In genomic region chr1:177719029-177719427, GRCm38 (mm10) we compare ENCODE assay signal across 16 mouse cellular contexts. TPM values are rescaled to one million over a fixed set of nuclear protein-coding genes. Genes with fewer than 3 reads are reported as not detected.
DNase-seq lines count a peak whose midpoint lies in the region; ATAC-seq lines count a peak whose summit lies in the region.
"Had no signal": no experiment of that assay in that cellular context is flagged by ENCODE, and none has a peak within 500 bp of the region (broad histone marks: within the 10 kb centered on the region; RNA-seq: fewer than 3 reads in every experiment).

No protein-coding gene starts in this region.

- H3K4me3 ChIP-seq in lung, embryonic 16.5 days (ENCODE audit: low read length), result no peak overlapping the region
- H3K4me3 ChIP-seq in neural tube, embryonic 14.5 days (ENCODE audit: low read depth, low read length), result no peak overlapping the region
- no peak overlapping the region for H3K4me3 ChIP-seq in kidney, embryonic 16.5 days (ENCODE audit: low read length)
- H3K4me3 ChIP-seq: heart, embryonic 15.5 days; limb, embryonic 10.5 days; liver, embryonic 13.5 days; midbrain, embryonic 13.5 days had no signal

- no peak overlapping the region for H3K9ac ChIP-seq in lung, embryonic 16.5 days (ENCODE audit: low read length)
- no peak overlapping the region for H3K9ac ChIP-seq in neural tube, embryonic 14.5 days (replicated peaks; ENCODE audit: low read depth, low read length)
- H3K9ac ChIP-seq in kidney, embryonic 16.5 days (replicated peaks; ENCODE audit: low read length), result no peak overlapping the region
- H3K9ac ChIP-seq: heart, embryonic 15.5 days; liver, embryonic 13.5 days; midbrain, embryonic 13.5 days had no signal

- no peak for DNase-seq in lung, postnatal 10 days
- DNase-seq in ES-CJ7 (ENCODE audit: low read depth, low spot score), result peak; percentile 94
- peak; percentile 98 for DNase-seq in R1 (ENCODE audit: low read depth, low spot score)
- no peak for DNase-seq in spleen, adult 12 weeks (ENCODE audit: low spot score)
- DNase-seq: cerebellum, postnatal 36 days; kidney, postnatal 25 days; liver, embryonic 13.5 days had no signal

- no peaks in the 10 kb centered on the region for H3K9me3 ChIP-seq in lung, embryonic 16.5 days (ENCODE audit: control insufficient read depth, low read length)
- no peaks in the 10 kb centered on the region for H3K9me3 ChIP-seq in neural tube, embryonic 14.5 days (ENCODE audit: control insufficient read depth, low read length)
- no peaks in the 10 kb centered on the region for H3K9me3 ChIP-seq in kidney, embryonic 16.5 days (ENCODE audit: low read length)
- H3K9me3 ChIP-seq: heart, embryonic 15.5 days; limb, embryonic 10.5 days; liver, embryonic 13.5 days; midbrain, embryonic 13.5 days had no signal

- no peak overlapping the region for H3K4me2 ChIP-seq in lung, embryonic 16.5 days (ENCODE audit: low read depth, low read length)
- H3K4me2 ChIP-seq in neural tube, embryonic 14.5 days (ENCODE audit: low read depth, low read length), result no peak overlapping the region
- no peak overlapping the region for H3K4me2 ChIP-seq in kidney, embryonic 16.5 days (replicated peaks; ENCODE audit: low read depth, low read length)
- H3K4me2 ChIP-seq: heart, embryonic 15.5 days; liver, embryonic 13.5 days; midbrain, embryonic 13.5 days had no signal

- no peaks in the 10 kb centered on the region for H3K36me3 ChIP-seq in lung, embryonic 16.5 days (ENCODE audit: control insufficient read depth, insufficient read depth, low read length)
- no peaks in the 10 kb centered on the region for H3K36me3 ChIP-seq in neural tube, embryonic 14.5 days (ENCODE audit: control insufficient read depth, insufficient read depth, low read length)
- H3K36me3 ChIP-seq in kidney, embryonic 16.5 days (ENCODE audit: insufficient read depth, low read length), result no peaks in the 10 kb centered on the region
- H3K36me3 ChIP-seq: heart, embryonic 15.5 days; limb, embryonic 10.5 days; liver, embryonic 13.5 days; midbrain, embryonic 13.5 days had no signal

- 66% methylated on average over 3 of the region's 3 CpGs for WGBS in lung, embryonic 16.5 days
- WGBS in neural tube, embryonic 14.5 days, result 71% methylated on average over 3 of the region's 3 CpGs
- WGBS in kidney, embryonic 16.5 days, result 75% methylated on average over 3 of the region's 3 CpGs

- no peaks in the 10 kb centered on the region for H3K4me1 ChIP-seq in lung, embryonic 16.5 days (replicated peaks; ENCODE audit: control insufficient read depth, insufficient read depth, low read length)
- no peaks in the 10 kb centered on the region for H3K4me1 ChIP-seq in neural tube, embryonic 14.5 days (ENCODE audit: control insufficient read depth, insufficient read depth, low read length)
- H3K4me1 ChIP-seq in kidney, embryonic 16.5 days (ENCODE audit: insufficient read depth, low read length), result no peaks in the 10 kb centered on the region
- H3K4me1 ChIP-seq: limb, embryonic 10.5 days had no signal

- no peak overlapping the region for H3K27ac ChIP-seq in lung, embryonic 16.5 days (ENCODE audit: low read length)
- no peak overlapping the region for H3K27ac ChIP-seq in neural tube, embryonic 14.5 days (ENCODE audit: low read depth, low read length)
- H3K27ac ChIP-seq in kidney, embryonic 16.5 days (ENCODE audit: low read length), result no peak overlapping the region
- H3K27ac ChIP-seq: heart, embryonic 15.5 days; limb, embryonic 10.5 days; liver, embryonic 13.5 days; macrophage; midbrain, embryonic 13.5 days had no signal

- peak; percentile 56; the same call in 1 of the 2 replicates for ATAC-seq in lung, embryonic 16.5 days (ENCODE audit: low read depth)
- ATAC-seq in neural tube, embryonic 14.5 days (ENCODE audit: low read depth), result peak; percentile 61; the same call in 1 of the 2 replicates
- no peak; the same call in 1 of the 2 replicates for ATAC-seq in kidney, embryonic 16.5 days (ENCODE audit: low FRiP score, low TSS enrichment)
- ATAC-seq: inflammation-experienced regulatory T-cells, adult 6 months had no signal

- no peaks in the 10 kb centered on the region for H3K27me3 ChIP-seq in lung, embryonic 16.5 days (ENCODE audit: control insufficient read depth, insufficient read depth, low read depth, low read length)
- no peaks in the 10 kb centered on the region for H3K27me3 ChIP-seq in neural tube, embryonic 14.5 days (ENCODE audit: control insufficient read depth, insufficient read depth, low read length)
- no peaks in the 10 kb centered on the region for H3K27me3 ChIP-seq in kidney, embryonic 16.5 days (ENCODE audit: insufficient read depth, low read length)
- H3K27me3 ChIP-seq: heart, embryonic 15.5 days; liver, embryonic 13.5 days; midbrain, embryonic 13.5 days had no signal

RNA-seq across cellular contexts. Expression of gene 1700016C15Rik, which starts 10.6 kb away (rescaled TPM):
- 0.41 and 1.3 TPM in 2 replicates for polyA plus RNA-seq in lung, embryonic 16.5 days (2015; fragmentation: Nextera tagmentation; extraction: Ambion mirVana)
- polyA plus RNA-seq in neural tube, embryonic 14.5 days (2014; fragmentation: Nextera tagmentation; extraction: Ambion mirVana), result not detected in 2 replicates
- 0.55 and 0.71 TPM in 2 replicates for polyA plus RNA-seq in kidney, embryonic 16.5 days (2015; fragmentation: Nextera tagmentation; extraction: Ambion mirVana)
- polyA plus RNA-seq: heart, embryonic 15.5 days; limb, embryonic 10.5 days; liver, embryonic 13.5 days; macrophage; midbrain, embryonic 13.5 days; spleen, adult 2 months had no signal

Comparison
In these comparisons a context has a peak if more than half of its experiments do, and no peak if none do; other contexts are left out.
1. DNase-seq: peak in ES-CJ7 (single experiment) and R1 (single experiment); none in lung, postnatal 10 days (single experiment) and spleen, adult 12 weeks (single experiment).